Comparison of ENCODE assay signal across 7 mouse cellular contexts in the genomic region with DNA sequence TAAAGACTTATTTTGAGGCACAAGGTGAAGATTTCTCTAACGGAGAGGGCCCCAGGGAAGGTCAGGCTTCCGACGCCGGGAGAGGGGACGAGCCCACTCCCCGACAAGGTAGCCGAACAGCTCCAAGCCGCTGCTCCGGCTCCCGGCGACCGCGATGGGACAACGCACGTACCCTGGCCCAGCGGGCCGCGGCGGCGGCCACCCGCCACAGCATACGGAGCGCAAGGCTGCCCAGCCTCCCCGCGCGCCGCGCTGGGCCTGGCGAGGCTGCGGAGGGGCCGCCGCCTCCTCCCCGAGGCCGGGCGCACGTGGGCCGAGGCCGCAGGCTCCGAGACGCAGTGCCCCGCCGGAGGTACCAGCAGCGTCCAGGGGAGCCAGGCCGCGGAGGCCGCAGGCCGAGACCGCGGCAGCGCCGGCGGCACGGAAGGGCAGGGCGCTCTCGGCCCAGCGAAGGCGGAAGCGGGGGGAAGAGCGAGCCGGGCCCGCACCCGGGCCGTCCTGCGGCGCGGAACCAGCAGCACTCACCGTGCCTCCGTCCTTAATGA. TPM values are rescaled to one million over a fixed set of nuclear protein-coding genes. Genes with fewer than 3 reads are reported as not detected.
A peak's percentile ranks its signal among the peaks of the same experiment; 100 is the strongest.
DNase-seq lines count a peak whose midpoint lies in the region; ATAC-seq lines count a peak whose summit lies in the region.

No protein-coding gene starts in this region.

- peak; percentile 87 for ATAC-seq in kidney, embryonic 16.5 days (ENCODE audit: low FRiP score, low TSS enrichment)
- peak; percentile 61 for ATAC-seq in activated CD4-positive, CD25-positive, alpha-beta regulatory T cell, adult 4 months
- peak; percentile 53 for ATAC-seq in inflammation-experienced regulatory T-cells, adult 6 months
- ATAC-seq in megakaryocyte, adult 5-6 weeks (ENCODE audit: poor library complexity, severe bottlenecking) = peak; percentile 73

- no peak for DNase-seq in kidney, postnatal 10 days
- no peak for DNase-seq in Muller cell, postnatal 12 days (ENCODE audit: inconsistent ontology term)

- H3K9ac ChIP-seq in kidney, embryonic 16.5 days (replicated peaks; ENCODE audit: low read length) = peak overlapping the region; percentile 99

- no peaks in the 10 kb centered on the region for H3K9me3 ChIP-seq in kidney, embryonic 16.5 days (ENCODE audit: low read length)
- H3K9me3 ChIP-seq in erythroblast, embryonic 14.5 days (ENCODE audit: control insufficient read depth, low read length) = no peaks in the 10 kb centered on the region

- H3K4me1 ChIP-seq in kidney, embryonic 16.5 days (ENCODE audit: insufficient read depth, low read length) = peaks cover 26% of the 10 kb centered on the region
- peaks cover 57% of the 10 kb centered on the region for H3K4me1 ChIP-seq in erythroblast, embryonic 14.5 days (ENCODE audit: control insufficient read depth)

- peak overlapping the region; percentile 65 for H3K4me2 ChIP-seq in kidney, embryonic 16.5 days (replicated peaks; ENCODE audit: low read depth, low read length)

- no peaks in the 10 kb centered on the region for H3K36me3 ChIP-seq in kidney, embryonic 16.5 days (ENCODE audit: insufficient read depth, low read length)
- H3K36me3 ChIP-seq in erythroblast, embryonic 14.5 days (ENCODE audit: control insufficient read depth) = peaks cover 19% of the 10 kb centered on the region

- WGBS in kidney, embryonic 16.5 days = 0% methylated on average over 67 of the region's 68 CpGs

- H3K4me3 ChIP-seq in kidney, embryonic 16.5 days (ENCODE audit: low read length) = peak overlapping the region; percentile 95
- H3K4me3 ChIP-seq in erythroblast, embryonic 14.5 days (replicated peaks) = peak overlapping the region; percentile 100

- H3K27ac ChIP-seq in kidney, embryonic 16.5 days (ENCODE audit: low read length) = peak overlapping the region; percentile 96

- H3K27me3 ChIP-seq in kidney, embryonic 16.5 days (ENCODE audit: insufficient read depth, low read length) = no peaks in the 10 kb centered on the region
- no peaks in the 10 kb centered on the region for H3K27me3 ChIP-seq in erythroblast, embryonic 14.5 days (ENCODE audit: control insufficient read depth)

RNA-seq across cellular contexts. Expression of gene Mfsd14a, which starts 0.5 kb away (rescaled TPM):
- polyA plus RNA-seq in kidney, embryonic 16.5 days (2015; fragmentation: Nextera tagmentation; extraction: Ambion mirVana) = 104 TPM in 2 replicates
- polyA plus RNA-seq in activated CD4-positive, CD25-positive, alpha-beta regulatory T cell, adult 4 months (2017; shearing (Covaris generic)) = 10 to 100 TPM; 85.1 to 91.0 TPM
- 0.30 and 0.52 TPM in 2 replicates for polyA plus RNA-seq in erythroblast, embryonic 14.5 days (2012)
- 10 to 100 TPM; 89.9 to 95.2 (median 94.7) TPM for polyA plus RNA-seq in inflammation-experienced regulatory T-cells, adult 6 months (2017; shearing (Covaris generic))
- total RNA-seq in megakaryocyte, adult 5-6 weeks (2015) = 82.7 and 88.5 TPM in 2 replicates
- total RNA-seq in megakaryocyte, adult 5-6 weeks (2017) = 91.5 and 95.8 TPM in 2 replicates

RNA-seq across cellular contexts. Expression of gene Gm43191, which starts 19.1 kb away (rescaled TPM):
- polyA plus RNA-seq in kidney, embryonic 16.5 days (2015; fragmentation: Nextera tagmentation; extraction: Ambion mirVana) = 0.37 TPM in 1 of 2 replicates, not detected in the other
- not detected for polyA plus RNA-seq in activated CD4-positive, CD25-positive, alpha-beta regulatory T cell, adult 4 months (2017; shearing (Covaris generic))
- not detected in 2 replicates for polyA plus RNA-seq in erythroblast, embryonic 14.5 days (2012)
- not detected for polyA plus RNA-seq in inflammation-experienced regulatory T-cells, adult 6 months (2017; shearing (Covaris generic))
- not detected in 2 replicates for total RNA-seq in megakaryocyte, adult 5-6 weeks (2015)
- not detected in 2 replicates for total RNA-seq in megakaryocyte, adult 5-6 weeks (2017)

RNA-seq across cellular contexts. Expression of gene Trmt13, which starts 47.6 kb away (rescaled TPM):
- 22.5 and 28.1 TPM in 2 replicates for polyA plus RNA-seq in kidney, embryonic 16.5 days (2015; fragmentation: Nextera tagmentation; extraction: Ambion mirVana)
- 10 to 100 TPM; 31.3 TPM for polyA plus RNA-seq in activated CD4-positive, CD25-positive, alpha-beta regulatory T cell, adult 4 months (2017; shearing (Covaris generic))
- 0.10 and 0.17 TPM in 2 replicates for polyA plus RNA-seq in erythroblast, embryonic 14.5 days (2012)
- polyA plus RNA-seq in inflammation-experienced regulatory T-cells, adult 6 months (2017; shearing (Covaris generic)) = 10 to 100 TPM; 26.7 to 41.0 (median 33.8) TPM
- 17.7 and 19.4 TPM in 2 replicates for total RNA-seq in megakaryocyte, adult 5-6 weeks (2015)
- total RNA-seq in megakaryocyte, adult 5-6 weeks (2017) = 22.1 and 27.0 TPM in 2 replicates

RNA-seq across cellular contexts. Expression of gene Slc35a3, which starts 50.7 kb away (rescaled TPM):
- 18.2 and 18.4 TPM in 2 replicates for polyA plus RNA-seq in kidney, embryonic 16.5 days (2015; fragmentation: Nextera tagmentation; extraction: Ambion mirVana)
- 1 to 10 TPM; 5.4 to 7.7 TPM for polyA plus RNA-seq in activated CD4-positive, CD25-positive, alpha-beta regulatory T cell, adult 4 months (2017; shearing (Covaris generic))
- polyA plus RNA-seq in erythroblast, embryonic 14.5 days (2012) = 0.55 and 0.71 TPM in 2 replicates
- polyA plus RNA-seq in inflammation-experienced regulatory T-cells, adult 6 months (2017; shearing (Covaris generic)) = 1 to 10 TPM; 6.4 to 8.8 (median 7.6) TPM
- total RNA-seq in megakaryocyte, adult 5-6 weeks (2015) = 39.9 and 45.5 TPM in 2 replicates
- total RNA-seq in megakaryocyte, adult 5-6 weeks (2017) = 55.4 and 56.0 TPM in 2 replicates

Comparison
In these comparisons a context has a peak if more than half of its experiments do, and no peak if none do; other contexts are left out.
1. RNA of gene Mfsd14a, which starts 0.5 kb away (polyA plus RNA-seq): 104 TPM in kidney, embryonic 16.5 days, 89.9 to 95.2 TPM in inflammation-experienced regulatory T-cells, adult 6 months and 85.1 to 91.0 TPM in activated CD4-positive, CD25-positive, alpha-beta regulatory T cell, adult 4 months; 0.30 to 0.52 TPM in erythroblast, embryonic 14.5 days; every median in the first group is over 10 times any median in the second.
2. RNA of gene Trmt13, which starts 47.6 kb away (polyA plus RNA-seq): 26.7 to 41.0 TPM in inflammation-experienced regulatory T-cells, adult 6 months, 31.3 TPM in activated CD4-positive, CD25-positive, alpha-beta regulatory T cell, adult 4 months and 22.5 to 28.1 TPM in kidney, embryonic 16.5 days; 0.10 to 0.17 TPM in erythroblast, embryonic 14.5 days; every median in the first group is over 10 times any median in the second.
3. Peak in every context shown above with its lines, with median percentiles within 50 percentile points of each other: ATAC-seq.